Mouse (Mus musculus) midbrain, embryonic 13.5 days (tissue): Measurements from ENCODE around the gene Prtg. TPM values are rescaled to one million over a fixed set of nuclear protein-coding genes. Genes with fewer than 3 reads are reported as not detected.

Experiments
- ATAC-seq: fragments of 200-750 bp; cut with Nextera tagmentation; 2 replicates; pipeline ENCODE4 v1.8.0; 2017; ENCODE audit warnings: mild to moderate bottlenecking, moderate TSS enrichment, moderate library complexity
- H3K27ac ChIP-seq: fragments of 300-500 bp; sonication (generic); 2 replicates; pipeline ENCODE4 v1.5.1; 2015; ENCODE audit warnings: inconsistent platforms, mild to moderate bottlenecking, moderate library complexity
- H3K27me3 ChIP-seq: fragments of 300-500 bp; sonication (generic); 2 replicates; pipeline ENCODE4 v1.6.1; 2015; ENCODE audit warnings: mild to moderate bottlenecking, inconsistent platforms
- H3K36me3 ChIP-seq: fragments of 300-500 bp; sonication (generic); 2 replicates; pipeline ENCODE4 v1.6.1; 2015; ENCODE audit warnings: mild to moderate bottlenecking, inconsistent platforms
- H3K4me1 ChIP-seq: fragments of 300-500 bp; sonication (generic); replicated peaks from 2 replicates; pipeline ENCODE4 v1.6.1; 2015; ENCODE audit warnings: inconsistent platforms
- H3K4me2 ChIP-seq: fragments of 300-500 bp; sonication (generic); replicated peaks from 2 replicates; pipeline ENCODE4 v1.6.1; 2015; ENCODE audit warnings: moderate library complexity, mild to moderate bottlenecking, inconsistent platforms
- H3K4me3 ChIP-seq: fragments of 300-500 bp; sonication (generic); replicated peaks from 2 replicates; pipeline ENCODE4 v1.5.1; 2015; ENCODE audit warnings: mild to moderate bottlenecking, inconsistent platforms
- H3K9ac ChIP-seq: fragments of 300-500 bp; sonication (generic); replicated peaks from 2 replicates; pipeline ENCODE4 v1.6.1; 2015; ENCODE audit warnings: mild to moderate bottlenecking, inconsistent platforms
- H3K9me3 ChIP-seq: fragments of 300-500 bp; sonication (generic); 2 replicates; pipeline ENCODE4 v1.6.1; 2016; ENCODE audit warnings: mild to moderate bottlenecking, inconsistent platforms
- WGBS: fragments of 180-500 bp; shearing (Covaris S2); methylation state at CpG from one replicate; pipeline ENCODE4 v1.1.7; 2015; 5-methylcytosine and 5-hydroxymethylcytosine counted together
- polyA plus RNA-seq: library from polyadenylated mRNA; unstranded; fragments of >200 nt; fragmentation: Nextera tagmentation; extraction: Ambion mirVana; gene quantifications from 2 replicates; pipeline ENCODE4 v1.2.1, GENCODE M21; 2015

Gene Prtg
- polyA plus RNA-seq, 1 experiment from 2014 or later: 0.63 TPM

DNA sequence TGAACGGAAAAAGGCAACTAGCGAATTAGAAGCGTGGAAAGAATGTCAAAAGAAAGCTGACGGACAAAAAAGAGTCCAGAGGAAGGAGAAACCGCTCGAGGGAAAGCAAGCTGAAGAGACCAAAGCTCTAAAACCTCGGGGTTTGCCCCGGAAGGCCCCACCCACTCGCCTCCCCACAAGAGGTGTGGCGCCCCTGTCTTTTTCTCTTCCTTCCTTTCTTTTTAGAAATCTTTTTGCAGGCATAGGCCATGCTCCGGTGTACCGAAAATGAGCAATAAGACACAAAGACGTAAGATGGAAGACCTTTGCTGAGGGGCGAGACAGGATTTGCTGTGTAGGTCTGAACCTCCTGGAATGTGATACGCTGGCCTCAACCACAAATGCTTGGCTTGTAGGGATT, 155.3 kb downstream of the Prtg start:
- no peak for ATAC-seq
- H3K4me3 ChIP-seq: no peak overlapping the region
- H3K9ac ChIP-seq: no peak overlapping the region
- no peaks in the 10 kb centered on the region for H3K9me3 ChIP-seq
- H3K4me1 ChIP-seq: peaks cover 9% of the 10 kb centered on the region
- WGBS: 78% methylated on average over 15 of the region's 15 CpGs
- no peaks in the 10 kb centered on the region for H3K36me3 ChIP-seq
- H3K27ac ChIP-seq: no peak overlapping the region
- no peaks in the 10 kb centered on the region for H3K27me3 ChIP-seq
- H3K4me2 ChIP-seq: no peak overlapping the region

Other genes starting within 250 kb of the Prtg start
- gene Nedd4, start 144.5 kb upstream of the Prtg start, polyA plus RNA-seq: 563 and 595 TPM in 2 replicates
- gene Pygo1, start 118.8 kb downstream of the Prtg start, polyA plus RNA-seq: 11.3 and 12.0 TPM in 2 replicates
- gene Dyx1c1, start 151.9 kb downstream of the Prtg start, polyA plus RNA-seq: 1.8 and 2.1 TPM in 2 replicates
- gene Gm44503, start 152.0 kb downstream of the Prtg start, polyA plus RNA-seq: not detected in 2 replicates
- 26.2 and 28.8 TPM in 2 replicates for gene Ccpg1os, start 178.5 kb downstream of the Prtg start, polyA plus RNA-seq
- gene Ccpg1, start 178.6 kb downstream of the Prtg start, polyA plus RNA-seq: 43.2 and 45.2 TPM in 2 replicates
- gene Pigb, start 233.5 kb downstream of the Prtg start, polyA plus RNA-seq: 10.3 and 11.5 TPM in 2 replicates
- gene Rab27a, start 238.0 kb downstream of the Prtg start, polyA plus RNA-seq: 0.94 and 1.5 TPM in 2 replicates